Mouse (Mus musculus) v-Abl transformed pro-B cells (cell line): Measurements from ENCODE around the gene Il17rd.

ENCODE experiments used
- in situ Hi-C, 2 experiments: fragments of 400-800 bp; cut with MboI; formaldehyde crosslinking; loops; one replicate each; pipeline ENCODE4 v1.15.1; 2025; ENCODE audit not compliant: unreplicated experiment in 2 of 2

The Il17rd gene

GRCm38 (mm10) chr14:27043416-27043815 lies 4.7 kb downstream of the Il17rd start:
- in situ Hi-C loops: loop anchor here (10.0 to 25.0 kb wide), 3 partner anchors 294 to 371 kb away; no protein-coding TSS in a partner anchor

DNA sequence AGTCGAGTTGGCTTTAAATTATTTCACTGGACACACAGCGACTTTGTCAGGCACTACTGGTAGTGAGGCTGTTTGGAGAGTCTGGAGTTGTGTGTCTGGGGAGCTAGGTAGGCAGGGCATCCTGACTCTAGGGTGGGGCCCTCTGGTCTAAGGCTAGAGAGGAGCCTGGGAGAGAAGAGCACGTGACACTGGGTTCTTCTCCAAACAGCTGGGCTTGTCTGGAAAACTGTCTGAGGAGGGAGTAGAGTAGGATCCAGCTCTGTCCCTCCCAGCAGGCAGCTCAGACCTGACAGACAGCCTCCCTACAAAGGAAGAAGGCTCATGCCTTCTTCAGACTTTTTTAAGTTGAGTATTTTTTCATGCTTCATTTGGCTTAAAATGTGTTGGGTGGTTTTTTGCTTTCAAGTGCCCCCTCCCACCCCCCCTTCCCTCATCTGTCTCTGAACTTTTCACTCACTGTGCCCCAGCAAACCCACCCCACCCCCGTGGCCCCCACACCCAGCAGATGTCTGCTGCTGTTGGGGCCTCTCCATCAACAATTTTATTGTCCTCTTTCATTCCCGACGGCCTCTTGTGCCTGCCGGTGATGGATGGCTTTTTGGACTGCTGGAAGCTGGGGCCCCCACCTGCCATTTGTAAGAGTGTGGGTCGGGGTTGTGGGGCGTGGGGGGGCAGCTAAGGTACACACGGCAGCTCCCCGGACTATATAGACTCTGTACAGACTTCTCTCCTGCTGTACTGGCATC lies 5.7 kb downstream of the Il17rd start:
- in situ Hi-C loops: loop anchor here (10.0 to 25.0 kb wide), 3 partner anchors 293 to 370 kb away; no protein-coding TSS in a partner anchor

DNA sequence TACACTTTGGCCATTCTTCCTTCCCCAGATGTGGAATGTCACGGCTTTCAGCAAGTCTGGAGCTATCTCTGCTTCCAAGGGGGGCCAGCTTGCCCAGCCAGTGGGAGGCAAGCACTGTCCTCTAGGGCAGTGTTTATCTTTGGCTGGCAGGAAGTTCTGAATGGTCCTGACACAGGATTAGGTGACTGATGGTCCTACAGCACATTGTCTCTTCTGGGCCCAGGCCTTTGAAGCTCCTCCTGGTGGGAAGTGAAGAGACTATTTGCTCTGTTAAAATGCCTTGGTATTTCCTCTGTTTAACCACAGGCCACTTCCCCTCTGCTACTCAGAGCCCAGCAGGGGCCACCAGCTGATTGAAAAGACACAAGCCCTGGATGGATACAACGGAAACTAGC lies 6.2 kb downstream of the Il17rd start:
- in situ Hi-C loops: loop anchor here (10.0 to 25.0 kb wide), 3 partner anchors 292 to 370 kb away; no protein-coding TSS in a partner anchor

GRCm38 (mm10) chr14:27048231-27048956 lies 9.7 kb downstream of the Il17rd start:
- in situ Hi-C loops: loop anchor here (10.0 to 25.0 kb wide), 3 partner anchors 289 to 366 kb away; no protein-coding TSS in a partner anchor

GRCm38 (mm10) chr14:27050043-27050442 lies 11.3 kb downstream of the Il17rd start:
- in situ Hi-C loops: no loop called here

GRCm38 (mm10) chr14:27050560-27051510 lies 12.1 kb downstream of the Il17rd start:
- in situ Hi-C loops: no loop called here

- in situ Hi-C loops: no loop called here
These were observed 12.8 kb downstream of the Il17rd start for GRCm38 (mm10) chr14:27051511-27051895.

DNA sequence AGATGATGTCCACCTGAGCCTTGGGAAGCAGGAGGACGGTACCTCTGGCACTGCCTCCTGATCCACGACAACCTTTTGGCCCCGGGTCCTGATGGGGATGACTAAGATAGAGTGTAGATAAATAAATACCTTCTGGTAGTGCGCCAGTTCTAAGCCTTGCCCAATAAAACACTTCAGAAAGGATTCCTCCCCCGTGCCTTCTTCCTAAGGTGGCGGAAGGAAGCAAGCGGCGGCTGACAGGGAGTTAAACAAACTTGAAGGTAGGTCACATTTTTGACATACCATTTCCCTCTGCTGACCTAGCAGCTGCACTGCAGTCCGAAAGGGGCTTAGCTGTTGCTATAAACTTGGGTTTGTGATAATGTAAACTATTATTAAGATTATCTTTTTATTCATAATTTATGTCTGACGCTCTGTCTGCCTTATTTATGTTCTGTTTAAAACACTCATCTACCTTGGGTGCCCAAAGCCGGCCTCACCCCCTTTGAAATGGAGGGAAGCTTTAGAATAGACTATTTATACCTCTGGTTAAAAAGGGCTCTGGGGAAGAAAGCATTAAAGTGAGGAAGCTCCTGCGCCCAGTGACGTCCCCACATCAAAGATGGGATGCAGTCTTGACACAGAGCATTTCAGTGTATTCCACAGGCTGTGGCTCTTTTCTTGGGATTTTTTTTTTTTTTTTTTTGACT lies 19.9 kb downstream of the Il17rd start:
- in situ Hi-C loops: no loop called here

- in situ Hi-C loops: no loop called here
These were observed 20.4 kb downstream of the Il17rd start for GRCm38 (mm10) chr14:27059224-27059558.

DNA sequence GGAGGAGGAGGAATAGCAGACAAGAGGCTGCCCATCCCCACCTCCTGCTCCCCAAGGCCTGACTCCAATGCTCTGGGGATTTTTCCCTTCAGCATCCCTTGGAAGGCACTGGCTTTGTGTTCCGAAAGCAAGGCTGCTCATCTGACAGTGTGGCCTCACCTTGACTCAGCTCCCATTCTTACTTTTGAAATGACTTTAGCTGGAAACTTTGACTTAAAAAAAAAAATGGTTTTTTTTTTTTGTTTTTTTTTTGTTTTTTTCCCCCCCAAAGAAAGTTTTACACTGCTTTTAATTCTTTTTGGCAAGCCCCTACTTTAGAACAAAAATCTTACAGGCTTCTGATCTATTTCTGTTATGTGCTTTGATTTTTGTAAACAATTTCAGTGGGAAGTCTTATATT lies 24.6 kb downstream of the Il17rd start:
- in situ Hi-C loops: no loop called here

GRCm38 (mm10) chr14:27066171-27066929 lies 27.6 kb downstream of the Il17rd start:
- in situ Hi-C loops: no loop called here

DNA sequence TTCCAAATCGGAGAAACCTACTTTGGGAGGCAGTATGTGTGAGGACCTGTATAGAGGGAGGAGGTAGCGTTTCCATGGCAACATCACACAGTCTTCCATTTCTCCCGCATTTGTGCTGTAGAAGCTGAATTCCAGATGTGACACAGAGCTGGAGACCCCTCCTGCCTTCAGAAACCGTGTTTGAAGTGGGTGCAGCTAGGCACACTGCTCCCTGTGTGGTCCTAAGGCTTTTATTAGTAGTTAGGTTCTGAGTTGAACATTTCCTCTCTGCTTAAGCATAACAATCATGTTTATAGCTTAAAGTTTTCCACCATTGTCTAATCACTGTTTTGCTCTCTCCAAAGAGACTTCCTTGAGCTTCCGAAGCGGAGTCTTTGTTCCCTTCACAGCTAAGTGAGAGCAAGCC lies 29.1 kb downstream of the Il17rd start:
- in situ Hi-C loops: no loop called here

DNA sequence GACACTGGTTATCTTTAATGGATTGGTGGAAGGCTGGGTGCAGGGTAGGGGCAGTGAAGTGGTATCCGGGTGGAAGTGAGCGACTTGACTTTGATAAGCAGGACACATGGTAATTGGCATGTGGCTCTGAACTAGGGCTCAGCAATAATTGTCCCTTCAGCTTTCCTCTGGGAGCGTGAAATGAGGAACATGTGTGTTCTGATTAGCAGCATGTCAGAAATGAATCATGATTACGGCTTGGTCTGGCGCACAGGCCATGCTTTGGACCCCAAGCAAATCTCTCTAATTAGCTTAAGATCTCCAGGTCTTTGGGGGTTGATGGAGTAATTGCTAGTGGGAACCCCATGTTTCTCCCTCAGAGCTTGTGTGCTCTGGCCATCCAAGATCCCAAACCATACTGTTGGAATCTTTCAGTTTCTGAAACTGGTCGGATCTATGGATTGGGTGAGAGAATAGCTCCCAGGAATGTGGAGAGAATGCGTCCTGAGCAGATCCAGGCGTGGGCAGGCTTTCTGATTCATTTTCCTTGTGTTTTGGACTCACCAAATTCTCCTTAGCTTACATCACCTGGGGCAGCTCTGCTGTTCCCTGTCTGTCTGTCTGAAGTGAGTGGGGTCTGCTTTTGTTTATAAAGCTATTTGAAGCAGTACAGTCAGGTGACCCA lies 30.8 kb downstream of the Il17rd start:
- in situ Hi-C loops: no loop called here

- in situ Hi-C loops: no loop called here
These were observed 31.4 kb downstream of the Il17rd start for GRCm38 (mm10) chr14:27070128-27070527.

DNA sequence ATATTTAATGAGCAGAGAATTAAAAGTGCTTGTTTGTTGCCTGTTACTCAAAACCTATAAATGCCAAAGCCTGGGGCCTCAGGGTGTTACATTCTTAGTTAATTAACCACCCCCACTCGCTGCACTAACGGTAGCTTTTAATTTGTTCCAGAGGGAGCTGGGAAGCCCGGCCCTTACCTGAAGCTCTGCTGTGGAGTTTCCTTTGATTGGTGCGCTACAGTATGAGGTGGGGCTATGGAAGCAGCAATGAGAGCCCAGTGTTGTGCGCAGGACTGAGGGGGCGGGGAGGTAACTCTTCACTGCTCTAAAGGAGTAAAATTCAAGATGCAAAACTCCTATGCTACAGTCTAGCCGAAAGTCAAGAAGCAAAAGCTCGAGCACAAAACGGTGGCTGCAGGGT lies 32.0 kb downstream of the Il17rd start:
- in situ Hi-C loops: no loop called here

- in situ Hi-C loops: no loop called here
These were observed 33.2 kb downstream of the Il17rd start for GRCm38 (mm10) chr14:27071985-27072384.

GRCm38 (mm10) chr14:27075084-27075483 lies 36.3 kb downstream of the Il17rd start:
- in situ Hi-C loops: no loop called here

- in situ Hi-C loops: no loop called here
These were observed 37.3 kb downstream of the Il17rd start for GRCm38 (mm10) chr14:27075909-27076521.

DNA sequence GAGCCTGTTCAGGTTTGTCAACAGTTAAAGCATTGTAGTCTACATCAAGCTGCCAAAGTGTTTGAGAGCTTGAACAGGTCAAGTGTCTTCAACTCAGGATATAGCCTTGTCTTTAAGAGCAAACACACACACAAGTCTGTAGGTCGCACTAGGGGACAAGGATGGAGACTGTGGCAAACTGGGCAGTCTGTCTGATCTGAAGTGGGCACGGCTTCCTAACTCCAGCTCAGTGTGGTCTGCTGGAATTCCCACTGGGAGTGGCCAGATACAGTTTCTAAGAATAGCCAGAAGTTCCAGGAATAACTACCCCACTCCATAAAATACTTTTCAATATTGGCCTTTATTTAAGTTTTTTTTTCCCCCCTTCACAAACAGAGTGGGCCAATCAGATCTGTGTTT lies 37.8 kb downstream of the Il17rd start:
- in situ Hi-C loops: no loop called here
